Mouse (Mus musculus) cerebellum, postnatal 36 days (tissue): ENCODE measurements around the gene Chil4.

Experiments
- DNase-seq, 2 experiments: peaks; one replicate each; pipeline ENCODE4 v3.0.0; 2021 to 2022; ENCODE audit warnings: mixed read lengths in 2 of 2

The Chil4 gene

DNA sequence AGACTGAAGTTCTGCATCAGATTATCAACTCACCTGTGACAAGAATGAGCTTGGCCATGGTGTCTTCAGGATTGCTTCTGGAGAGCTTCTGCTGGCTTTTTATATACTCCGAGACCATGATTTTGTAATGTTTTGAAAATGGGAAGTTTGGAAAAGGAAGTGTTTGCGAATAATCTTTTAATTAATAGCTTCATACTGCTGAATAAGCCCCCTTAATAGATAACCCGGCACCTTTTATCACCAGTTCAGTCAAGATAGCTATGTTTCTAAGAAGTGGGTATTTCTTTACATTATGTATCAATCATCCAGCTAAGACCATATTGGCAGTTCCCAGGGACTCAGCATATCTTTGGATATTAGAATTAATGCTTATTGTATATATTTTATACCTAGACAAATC lies 51.8 kb downstream of the Chil4 start, which contains the start of gene Chil3:
Gene Chil3, minus strand, starts transcription at position 101 of the 400 bp plus-strand sequence.
- DNase-seq, result no peak

DNA sequence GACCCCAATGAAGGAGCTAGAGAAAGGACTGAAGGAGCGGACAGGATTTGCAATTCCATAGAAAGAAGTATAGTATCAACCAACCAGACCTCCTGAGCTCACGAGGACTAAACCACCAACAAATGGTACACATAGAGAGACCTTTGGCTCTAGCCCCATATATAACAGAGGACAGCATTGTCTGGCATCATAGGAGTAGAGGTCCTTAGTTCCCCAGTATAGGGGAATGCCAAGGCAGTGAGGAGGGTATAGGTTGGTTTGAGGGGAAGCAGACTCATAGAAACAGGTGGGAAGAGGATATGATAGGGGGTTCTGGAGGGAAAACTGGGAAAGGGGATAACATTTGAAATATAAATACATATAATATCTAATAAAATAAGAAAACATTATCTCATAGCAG lies 64.9 kb downstream of the Chil4 start:
- no peak for DNase-seq
